Mouse (Mus musculus): ENCODE measurements around the gene Adgrb2.

- no peak for TF ChIP-seq POLR2A (IDR thresholded peaks at IDR 0.05; ENCODE audit: borderline replicate concordance, insufficient read depth, low read length)
- no peak for TF ChIP-seq CTCF (IDR thresholded peaks at IDR 0.05; ENCODE audit: borderline replicate concordance, insufficient read depth, low read depth, low read length)
Measured at GRCm38 (mm10) chr4:129971989-129972388, 12.7 kb upstream of the Adgrb2 start.
